Mouse (Mus musculus) cerebellum, postnatal 36 days (tissue): ENCODE measurements around the gene Scgb1b12.
"Not testable (repeated sequence)": the region's sequence is repeated elsewhere in the genome, so short reads cannot be mapped to it uniquely, and the experiment has no call there.

ENCODE experiments used
- DNase-seq, 2 experiments: peaks; one replicate each; pipeline ENCODE4 v3.0.0; 2021 to 2022; ENCODE audit warnings: mixed read lengths in 2 of 2

Scgb1b12 gene

DNA sequence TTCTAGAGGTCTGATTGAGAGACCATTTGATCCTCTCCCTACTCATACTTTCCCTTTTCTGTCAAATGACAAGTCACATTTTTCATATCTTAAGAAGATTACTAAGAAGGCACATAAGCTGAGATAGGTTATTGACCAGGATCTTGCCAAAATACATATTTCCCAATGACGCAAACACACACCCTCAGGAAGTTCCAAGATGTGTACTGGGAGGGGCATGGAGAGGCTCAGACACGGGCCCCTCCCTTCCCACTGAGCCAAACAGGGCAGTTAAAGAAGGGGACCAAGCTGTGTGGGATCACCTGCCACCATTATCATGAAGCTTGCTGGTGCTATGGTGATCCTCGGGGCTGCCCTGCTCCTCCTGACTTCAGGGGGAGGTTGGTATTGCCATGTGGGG is at the start of gene Scgb1b12:
TSS of gene Scgb1b12 (plus strand) at position 301 of the 400 bp plus-strand sequence.
- not testable (repeated sequence) for DNase-seq

DNA sequence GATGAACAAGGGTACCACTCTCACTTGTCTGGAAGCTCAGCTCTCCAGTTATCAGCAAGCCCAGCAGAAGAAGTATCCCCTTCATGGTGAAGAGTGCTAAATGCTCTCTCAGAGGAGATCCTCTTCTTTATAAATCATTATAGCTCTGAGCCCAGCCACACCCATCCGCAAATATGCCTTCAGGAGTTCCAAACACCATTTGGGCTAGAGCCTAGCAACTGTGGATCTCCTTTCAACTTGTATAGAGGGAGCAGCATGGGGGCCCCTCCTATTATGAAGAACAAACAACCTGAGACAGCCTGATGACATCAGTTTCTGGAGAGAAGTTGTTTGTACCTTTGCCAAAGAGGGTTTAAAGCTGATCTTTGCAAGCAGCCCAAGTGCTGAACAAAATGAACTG is 6.8 kb upstream of the Scgb1b12 start, which contains the start of gene Scgb2b12:
TSS of gene Scgb2b12 (minus strand) at position 101 of the 400 bp plus-strand sequence.
- not testable (repeated sequence) for DNase-seq
